Mouse (Mus musculus) megakaryocyte, embryonic 14.5 days (primary cell): ENCODE data around the gene Bak1.

ENCODE experiments used
- FLI1 ChIP-seq: IDR thresholded peaks from 2 replicates; pipeline ENCODE4 v1.6.1; 2012; ENCODE audit warnings: low read length, inconsistent platforms, mixed read lengths
- GATA1 ChIP-seq: IDR thresholded peaks from 3 replicates; pipeline ENCODE4 v1.6.1; 2012; ENCODE audit warnings: mixed read lengths, low read length, inconsistent platforms, borderline replicate concordance

DNA sequence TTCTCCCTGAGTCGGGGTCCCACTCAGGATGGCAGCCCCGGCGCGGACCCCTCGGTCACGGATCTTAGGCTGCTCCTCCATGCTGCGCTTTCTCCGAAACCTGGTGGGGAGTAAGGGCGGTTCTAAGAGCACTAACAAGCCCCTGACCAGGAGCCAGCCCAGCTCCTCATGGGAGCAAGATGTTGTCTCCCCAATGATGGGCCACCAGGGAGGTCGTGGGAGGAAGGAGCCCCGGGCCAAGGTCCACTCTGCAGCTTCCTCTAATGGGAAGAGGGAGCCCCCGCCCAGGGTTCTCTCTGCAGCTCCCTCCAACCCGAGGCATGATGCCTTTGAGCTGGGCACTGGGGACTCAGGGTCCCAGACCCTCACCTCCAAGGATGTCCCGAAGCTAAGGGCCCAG is 622 bp upstream of the Bak1 start:
- TF ChIP-seq GATA1 (no peak), FLI1 (no peak)
